Mouse (Mus musculus) kidney, adult 2 months (tissue): ENCODE measurements around the gene Tmem231.

Experiments used
- CTCF ChIP-seq: fragments of 200-500 bp; conservative IDR thresholded peaks from 2 replicates; pipeline ENCODE4 v1.5.1; 2011; ENCODE audit warnings: low read depth, mild to moderate bottlenecking, control low read depth, low read length, moderate library complexity, mixed read lengths; ENCODE audit not compliant: insufficient read depth, insufficient read length
- POLR2A ChIP-seq: fragments of 200-500 bp; IDR thresholded peaks from one replicate; pipeline ENCODE4 v1.6.1; 2011; ENCODE audit warnings: low read depth, low read length, control low read depth

- TF ChIP-seq POLR2A (no peak), CTCF (no peak)
Measured at GRCm38 (mm10) chr8:111961330-111961729, 27.6 kb upstream of the Tmem231 start.
